ENCODE assay signal across 10 mouse cellular contexts in genomic region chr2:65024887-65025286, GRCm38 (mm10). TPM values are rescaled to one million over a fixed set of nuclear protein-coding genes. Genes with fewer than 3 reads are reported as not detected.
DNase-seq lines count a peak whose midpoint lies in the region; ATAC-seq lines count a peak whose summit lies in the region.
"Had no signal": no experiment of that assay in that cellular context is flagged by ENCODE, and none has a peak within 500 bp of the region (broad histone marks: within the 10 kb centered on the region; RNA-seq: fewer than 3 reads in every experiment).

Grb14 (minus strand) TSS chr2:65024987.

- peaks cover 13% of the 10 kb centered on the region for H3K4me1 ChIP-seq in kidney, embryonic 15.5 days
- H3K4me1 ChIP-seq in limb, embryonic 10.5 days: peaks cover 19% of the 10 kb centered on the region

- H3K27me3 ChIP-seq in kidney, embryonic 15.5 days: no peaks in the 10 kb centered on the region
- peaks cover 11% of the 10 kb centered on the region; the same call in 1 of the 2 replicates for H3K27me3 ChIP-seq in limb, embryonic 10.5 days (ENCODE audit: low read depth, poor library complexity, severe bottlenecking)

- intact Hi-C loops in gastrocnemius, postnatal 14 days (cut with DNase I; ENCODE audit: low total_unique reads): loop anchor here (10.0 kb wide), 2 partner anchors 100 to 310 kb away; no protein-coding TSS in a partner anchor

- ATAC-seq in kidney, embryonic 15.5 days (replicated peaks; ENCODE audit: low FRiP score): no peak

- no peaks in the 10 kb centered on the region for H3K9me3 ChIP-seq in kidney, embryonic 15.5 days (replicated peaks)
- no peaks in the 10 kb centered on the region for H3K9me3 ChIP-seq in limb, embryonic 10.5 days (replicated peaks)

- no peak within 1 kb of the TSS for H3K4me2 ChIP-seq in kidney, embryonic 15.5 days

- no peak within 1 kb of the TSS for H3K27ac ChIP-seq in kidney, embryonic 15.5 days
- no peak within 1 kb of the TSS for H3K27ac ChIP-seq in limb, embryonic 10.5 days

- no peak within 1 kb of the TSS for H3K9ac ChIP-seq in kidney, embryonic 15.5 days

- 91% methylated on average over 1 of the region's 1 CpGs for WGBS in kidney, embryonic 15.5 days
- WGBS in limb, embryonic 10.5 days: 90% methylated on average over 1 of the region's 1 CpGs

- DNase-seq in kidney, postnatal 4 days: no peak
- DNase-seq in adrenal gland, postnatal 25 days: no peak
- no peak for DNase-seq in gastrocnemius, postnatal 14 days
- no peak for DNase-seq in layer of hippocampus, postnatal 10 days (ENCODE audit: low spot score in 2 of 2)
- no peak for DNase-seq in limb, embryonic 10.5 days (ENCODE audit: low spot score)
- DNase-seq in ovary, adult 18-20 months (ENCODE audit: low spot score): no peak
- no peak for DNase-seq in embryo, embryonic 11 days

- no peaks in the 10 kb centered on the region for H3K36me3 ChIP-seq in kidney, embryonic 15.5 days
- H3K36me3 ChIP-seq in limb, embryonic 10.5 days: no peaks in the 10 kb centered on the region

- H3K4me3 ChIP-seq in kidney, embryonic 15.5 days (replicated peaks): no peak within 1 kb of the TSS
- no peak within 1 kb of the TSS for H3K4me3 ChIP-seq in limb, embryonic 10.5 days
- H3K4me3 ChIP-seq: megakaryocyte, embryonic 14.5 days had no signal

RNA-seq across cellular contexts. Expression of gene Grb14, which starts in this region (rescaled TPM):
- 29.6 and 30.4 TPM in 2 replicates for polyA plus RNA-seq in kidney, embryonic 15.5 days (2015; fragmentation: Nextera tagmentation; extraction: Ambion mirVana)
- total RNA-seq in adrenal gland, postnatal 25 days (2021): 19.7 and 27.5 TPM in 2 replicates
- total RNA-seq in gastrocnemius, postnatal 14 days (2021): 10 to 100 TPM; 11.3 to 18.1 TPM
- 10 to 100 TPM; 46.7 to 52.5 TPM for total RNA-seq in layer of hippocampus, postnatal 10 days (2021)
- 3.2 and 4.0 TPM in 2 replicates for polyA plus RNA-seq in limb, embryonic 10.5 days (2016; fragmentation: Nextera tagmentation; extraction: Ambion mirVana)
- total RNA-seq: MEL had no signal
